Mouse (Mus musculus): ENCODE results near the gene Pck1. TPM values are rescaled to one million over a fixed set of nuclear protein-coding genes. Genes with fewer than 3 reads are reported as not detected.

Pck1 gene
- polyA plus RNA-seq, 1 experiment from 2014 or later = 3.0 TPM

- H3K27me3 ChIP-seq (ENCODE audit: control insufficient read depth, insufficient read depth, low read length) = peaks cover 3% of the 10 kb centered on the region; the same call in 1 of the 2 replicates
- 0 out of 2 replicates have a peak, but pooled peaks cover 3% of the 10 kb centered on the region for H3K4me1 ChIP-seq (ENCODE audit: control insufficient read depth, insufficient read depth, low read length)
- no peaks in the 10 kb centered on the region for H3K9me3 ChIP-seq (ENCODE audit: control insufficient read depth, low read length)
- WGBS = 58% methylated on average over 11 of the region's 11 CpGs
- ATAC-seq (ENCODE audit: low FRiP score, low TSS enrichment) = no peak
- H3K27ac ChIP-seq (ENCODE audit: low read depth, low read length) = no peak overlapping the region
- H3K36me3 ChIP-seq (ENCODE audit: control insufficient read depth, insufficient read depth, low read length) = no peaks in the 10 kb centered on the region
- H3K4me2 ChIP-seq (replicated peaks; ENCODE audit: low read depth, low read length) = no peak overlapping the region
- H3K4me3 ChIP-seq (ENCODE audit: low read length) = no peak overlapping the region
- H3K9ac ChIP-seq (ENCODE audit: low read depth, low read length) = no peak overlapping the region
Observed at GRCm38 (mm10) chr2:173143611-173144010, 9.2 kb upstream of the Pck1 start.

GRCm38 (mm10) chr2:173145808-173146207, 7.0 kb upstream of the Pck1 start:
- ATAC-seq (ENCODE audit: low FRiP score, low TSS enrichment) = no peak
- Histone ChIP-seq H3K9me3 (ENCODE audit: control insufficient read depth, low read length) (no peaks in the 10 kb centered on the region), H3K27ac (ENCODE audit: low read depth, low read length) (no peak overlapping the region), H3K4me3 (ENCODE audit: low read length) (no peak overlapping the region), H3K36me3 (ENCODE audit: control insufficient read depth, insufficient read depth, low read length) (no peaks in the 10 kb centered on the region), H3K4me2 (replicated peaks; ENCODE audit: low read depth, low read length) (no peak overlapping the region), H3K27me3 (ENCODE audit: control insufficient read depth, insufficient read depth, low read length) (no peaks in the 10 kb centered on the region), H3K4me1 (ENCODE audit: control insufficient read depth, insufficient read depth, low read length) (no peaks in the 10 kb centered on the region), H3K9ac (ENCODE audit: low read depth, low read length) (no peak overlapping the region)
- 62% methylated on average over 3 of the region's 3 CpGs for WGBS

- no peak overlapping the region for H3K9ac ChIP-seq (ENCODE audit: low read depth, low read length)
- WGBS = 66% methylated on average over 6 of the region's 6 CpGs
- no peak overlapping the region for H3K4me3 ChIP-seq (ENCODE audit: low read length)
- no peaks in the 10 kb centered on the region for H3K9me3 ChIP-seq (ENCODE audit: control insufficient read depth, low read length)
- H3K4me1 ChIP-seq (ENCODE audit: control insufficient read depth, insufficient read depth, low read length) = no peaks in the 10 kb centered on the region
- no peak for ATAC-seq (ENCODE audit: low FRiP score, low TSS enrichment)
- no peaks in the 10 kb centered on the region for H3K27me3 ChIP-seq (ENCODE audit: control insufficient read depth, insufficient read depth, low read length)
- no peak overlapping the region for H3K4me2 ChIP-seq (replicated peaks; ENCODE audit: low read depth, low read length)
- no peaks in the 10 kb centered on the region for H3K36me3 ChIP-seq (ENCODE audit: control insufficient read depth, insufficient read depth, low read length)
- H3K27ac ChIP-seq (ENCODE audit: low read depth, low read length) = no peak overlapping the region
Observed at GRCm38 (mm10) chr2:173146728-173147127, 6.1 kb upstream of the Pck1 start.

GRCm38 (mm10) chr2:173148001-173148400, 4.8 kb upstream of the Pck1 start:
- peaks cover 6% of the 10 kb centered on the region; the same call in 1 of the 2 replicates for H3K4me1 ChIP-seq (ENCODE audit: control insufficient read depth, insufficient read depth, low read length)
- WGBS = 93% methylated on average over 5 of the region's 5 CpGs
- H3K27ac ChIP-seq (ENCODE audit: low read depth, low read length) = no peak overlapping the region
- no peak overlapping the region for H3K4me2 ChIP-seq (replicated peaks; ENCODE audit: low read depth, low read length)
- no peaks in the 10 kb centered on the region for H3K36me3 ChIP-seq (ENCODE audit: control insufficient read depth, insufficient read depth, low read length)
- ATAC-seq (ENCODE audit: low FRiP score, low TSS enrichment) = no peak
- H3K9ac ChIP-seq (ENCODE audit: low read depth, low read length) = no peak overlapping the region
- H3K9me3 ChIP-seq (ENCODE audit: control insufficient read depth, low read length) = no peaks in the 10 kb centered on the region
- no peaks in the 10 kb centered on the region for H3K27me3 ChIP-seq (ENCODE audit: control insufficient read depth, insufficient read depth, low read length)
- H3K4me3 ChIP-seq (ENCODE audit: low read length) = no peak overlapping the region

- Histone ChIP-seq H3K27me3 (ENCODE audit: control insufficient read depth, insufficient read depth, low read length) (no peaks in the 10 kb centered on the region), H3K4me1 (ENCODE audit: control insufficient read depth, insufficient read depth, low read length) (peaks cover 9% of the 10 kb centered on the region; the same call in 1 of the 2 replicates), H3K4me3 (ENCODE audit: low read length) (no peak overlapping the region), H3K9ac (ENCODE audit: low read depth, low read length) (no peak overlapping the region), H3K36me3 (ENCODE audit: control insufficient read depth, insufficient read depth, low read length) (no peaks in the 10 kb centered on the region), H3K4me2 (replicated peaks; ENCODE audit: low read depth, low read length) (no peak overlapping the region), H3K9me3 (ENCODE audit: control insufficient read depth, low read length) (no peaks in the 10 kb centered on the region), H3K27ac (ENCODE audit: low read depth, low read length) (no peak overlapping the region)
- WGBS = 73% methylated on average over 5 of the region's 5 CpGs
- no peak for ATAC-seq (ENCODE audit: low FRiP score, low TSS enrichment)
Observed at GRCm38 (mm10) chr2:173151352-173151751, 1.5 kb upstream of the Pck1 start.

- Histone ChIP-seq H3K36me3 (ENCODE audit: control insufficient read depth, insufficient read depth, low read length) (no peaks in the 10 kb centered on the region), H3K27ac (ENCODE audit: low read depth, low read length) (no peak overlapping the region), H3K4me1 (ENCODE audit: control insufficient read depth, insufficient read depth, low read length) (peaks cover 9% of the 10 kb centered on the region; the same call in 1 of the 2 replicates), H3K4me2 (replicated peaks; ENCODE audit: low read depth, low read length) (no peak overlapping the region), H3K9me3 (ENCODE audit: control insufficient read depth, low read length) (no peaks in the 10 kb centered on the region), H3K9ac (ENCODE audit: low read depth, low read length) (no peak overlapping the region), H3K27me3 (ENCODE audit: control insufficient read depth, insufficient read depth, low read length) (no peaks in the 10 kb centered on the region), H3K4me3 (ENCODE audit: low read length) (no peak overlapping the region)
- no peak for ATAC-seq (ENCODE audit: low FRiP score, low TSS enrichment)
- 90% methylated on average over 7 of the region's 7 CpGs for WGBS
Observed at GRCm38 (mm10) chr2:173151784-173152284, 1.0 kb upstream of the Pck1 start.

GRCm38 (mm10) chr2:173153266-173153665, 418 bp downstream of the Pck1 start:
- Histone ChIP-seq H3K4me1 (ENCODE audit: control insufficient read depth, insufficient read depth, low read length) (peaks cover 18% of the 10 kb centered on the region), H3K4me3 (ENCODE audit: low read length) (no peak overlapping the region), H3K27ac (ENCODE audit: low read depth, low read length) (no peak overlapping the region), H3K9ac (ENCODE audit: low read depth, low read length) (no peak overlapping the region), H3K36me3 (ENCODE audit: control insufficient read depth, insufficient read depth, low read length) (no peaks in the 10 kb centered on the region), H3K27me3 (ENCODE audit: control insufficient read depth, insufficient read depth, low read length) (no peaks in the 10 kb centered on the region), H3K9me3 (ENCODE audit: control insufficient read depth, low read length) (no peaks in the 10 kb centered on the region), H3K4me2 (replicated peaks; ENCODE audit: low read depth, low read length) (no peak overlapping the region)
- WGBS = 77% methylated on average over 10 of the region's 10 CpGs
- ATAC-seq (ENCODE audit: low FRiP score, low TSS enrichment) = no peak

GRCm38 (mm10) chr2:173154513-173154912, 1.7 kb downstream of the Pck1 start:
- Histone ChIP-seq H3K9me3 (ENCODE audit: control insufficient read depth, low read length) (no peaks in the 10 kb centered on the region), H3K36me3 (ENCODE audit: control insufficient read depth, insufficient read depth, low read length) (no peaks in the 10 kb centered on the region), H3K27me3 (ENCODE audit: control insufficient read depth, insufficient read depth, low read length) (no peaks in the 10 kb centered on the region), H3K4me3 (ENCODE audit: low read length) (no peak overlapping the region), H3K4me2 (replicated peaks; ENCODE audit: low read depth, low read length) (no peak overlapping the region), H3K9ac (ENCODE audit: low read depth, low read length) (no peak overlapping the region), H3K27ac (ENCODE audit: low read depth, low read length) (no peak overlapping the region), H3K4me1 (ENCODE audit: control insufficient read depth, insufficient read depth, low read length) (peaks cover 24% of the 10 kb centered on the region)
- 95% methylated on average over 13 of the region's 13 CpGs for WGBS
- ATAC-seq (ENCODE audit: low FRiP score, low TSS enrichment) = no peak

- H3K9me3 ChIP-seq (ENCODE audit: control insufficient read depth, low read length) = no peaks in the 10 kb centered on the region
- H3K4me1 ChIP-seq (ENCODE audit: control insufficient read depth, insufficient read depth, low read length) = peaks cover 24% of the 10 kb centered on the region
- H3K27me3 ChIP-seq (ENCODE audit: control insufficient read depth, insufficient read depth, low read length) = no peaks in the 10 kb centered on the region
- H3K36me3 ChIP-seq (ENCODE audit: control insufficient read depth, insufficient read depth, low read length) = no peaks in the 10 kb centered on the region
- no peak overlapping the region for H3K4me3 ChIP-seq (ENCODE audit: low read length)
- H3K9ac ChIP-seq (ENCODE audit: low read depth, low read length) = no peak overlapping the region
- no peak overlapping the region for H3K27ac ChIP-seq (ENCODE audit: low read depth, low read length)
- no peak overlapping the region for H3K4me2 ChIP-seq (replicated peaks; ENCODE audit: low read depth, low read length)
- 92% methylated on average over 14 of the region's 14 CpGs for WGBS
- ATAC-seq (ENCODE audit: low FRiP score, low TSS enrichment) = no peak
Observed at GRCm38 (mm10) chr2:173154962-173155361, 2.1 kb downstream of the Pck1 start.

Measured in kidney, embryonic 14.5 days (tissue).